Mouse (Mus musculus): ENCODE measurements around the gene Calhm4.
"Not testable (repeated sequence)": the region's sequence is repeated elsewhere in the genome, so short reads cannot be mapped to it uniquely, and the experiment has no call there.

Gene Calhm4

DNA sequence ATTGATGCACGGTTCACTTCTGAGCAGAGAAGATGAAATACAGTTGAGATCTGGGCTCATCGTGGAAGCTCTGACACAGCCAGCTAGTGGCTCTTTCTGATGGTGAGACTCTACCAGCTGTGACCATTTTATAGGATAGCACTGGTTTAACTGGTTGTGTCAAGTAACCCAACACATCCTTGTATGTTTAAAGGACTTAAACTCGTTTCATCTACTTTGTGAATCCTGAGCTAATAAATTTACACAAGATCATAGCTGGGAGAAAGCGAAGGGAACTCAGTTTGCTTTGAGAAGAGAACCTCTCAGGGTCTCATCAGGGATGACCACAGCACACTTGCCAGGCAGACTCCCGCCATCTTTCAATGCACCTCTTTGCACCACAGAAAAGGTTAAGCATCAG lies at the start of gene Calhm4:
Calhm4 (minus strand) TSS at position 101 of the 400 bp plus-strand sequence.
- no peak for DNase-seq (ENCODE audit: low spot score in 2 of 2)

DNA sequence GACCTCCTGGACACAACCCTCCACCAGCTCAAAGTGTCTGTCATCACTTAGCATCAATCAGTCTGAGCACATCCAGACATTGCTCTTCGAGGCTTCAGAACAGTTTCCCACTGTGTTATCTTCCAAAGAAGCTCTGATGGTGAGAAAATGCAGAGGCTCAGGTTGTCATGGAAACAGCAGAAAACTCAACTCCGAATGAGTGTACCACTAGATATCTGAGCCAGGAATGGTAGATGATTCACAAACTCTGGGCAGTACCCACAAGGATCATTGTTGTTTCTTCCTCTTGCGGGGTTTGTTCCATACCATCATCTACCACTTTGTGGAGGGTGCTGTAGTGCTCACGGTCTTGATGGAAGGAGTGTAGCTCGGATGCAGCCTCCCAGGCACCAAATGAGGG lies 47.8 kb upstream of the Calhm4 start:
- peak; percentile 68 to 69 for DNase-seq (ENCODE audit: low spot score in 2 of 2)

DNA sequence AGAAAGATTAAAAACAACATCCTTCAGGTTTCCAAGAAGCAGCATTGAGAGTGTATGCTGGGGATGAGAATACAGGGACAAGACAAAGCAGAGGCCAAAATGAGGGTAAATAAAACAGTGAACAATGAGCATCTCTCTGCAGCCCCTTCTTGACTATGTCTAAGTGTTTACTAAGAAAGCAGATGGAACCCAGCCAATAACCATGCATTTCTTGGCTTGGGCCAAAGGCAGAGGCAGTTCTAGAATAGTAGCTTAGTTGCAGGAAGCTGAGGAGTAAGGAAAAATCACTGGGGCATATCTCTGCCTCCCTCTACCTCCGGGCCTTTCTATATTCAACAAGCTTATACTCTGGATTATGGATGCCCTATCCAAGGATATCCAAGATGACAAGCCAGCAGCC lies 46.4 kb upstream of the Calhm4 start:
- no peak for DNase-seq (ENCODE audit: low spot score in 2 of 2)

DNA sequence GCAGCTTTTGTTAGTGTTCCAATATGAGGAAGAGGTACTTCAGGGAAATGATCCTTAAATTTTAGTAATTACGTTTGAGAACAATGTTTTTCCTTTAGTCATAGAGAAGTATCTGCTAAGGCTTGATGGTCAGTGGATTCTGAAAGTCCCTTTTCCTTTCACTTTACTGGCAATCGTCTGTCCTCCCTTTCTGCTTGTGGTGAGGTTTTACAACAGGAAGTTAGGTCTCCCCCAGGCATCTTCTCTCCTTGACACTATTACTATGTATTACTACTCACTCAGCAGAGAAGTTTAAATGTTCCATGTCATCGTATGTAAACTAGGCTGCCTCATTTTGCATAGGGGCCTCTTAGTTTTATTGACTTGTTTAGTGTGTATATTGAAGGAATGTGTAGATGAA lies 45.4 kb upstream of the Calhm4 start:
- DNase-seq (ENCODE audit: low spot score in 2 of 2): no peak

DNA sequence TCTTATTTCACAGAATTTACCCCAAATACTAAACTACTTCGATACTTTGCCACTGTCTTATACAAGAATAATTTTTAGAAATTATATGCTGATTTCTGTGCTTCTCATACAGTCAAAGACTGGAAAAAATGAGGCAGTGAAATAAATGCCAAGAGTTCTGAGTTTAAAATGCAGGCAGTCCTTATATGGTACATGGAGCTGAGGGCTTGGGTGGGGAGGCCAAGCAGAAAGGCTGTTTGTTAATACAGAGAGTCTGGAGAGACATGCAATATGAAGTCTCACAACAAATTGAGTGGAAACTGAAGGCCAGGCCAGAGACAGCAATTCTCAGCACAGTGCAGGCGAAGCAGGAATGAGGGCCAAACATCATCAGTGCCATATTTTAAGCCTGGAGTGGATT lies 44.4 kb upstream of the Calhm4 start:
- DNase-seq (ENCODE audit: low spot score in 2 of 2): no peak

DNA sequence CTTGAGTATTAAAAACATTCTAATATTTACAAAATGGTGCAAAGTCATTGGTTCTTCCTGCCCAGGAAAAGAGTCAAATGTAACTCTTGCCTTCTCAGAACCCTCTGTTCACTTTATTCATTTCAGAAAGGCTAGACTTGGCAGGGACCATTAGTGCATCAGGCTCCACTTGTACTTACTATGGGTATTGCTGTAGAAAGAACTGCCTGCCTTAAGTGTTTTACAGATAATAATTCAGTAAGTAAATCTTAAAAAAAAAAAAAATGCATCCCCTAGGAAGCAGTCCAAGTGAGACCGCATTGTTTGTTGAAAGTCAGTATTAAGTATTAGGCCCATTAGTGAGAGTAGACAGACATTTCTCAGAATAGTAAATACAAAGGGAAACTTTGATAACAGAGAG lies 42.4 kb upstream of the Calhm4 start:
- no peak for DNase-seq (ENCODE audit: low spot score in 2 of 2)

DNA sequence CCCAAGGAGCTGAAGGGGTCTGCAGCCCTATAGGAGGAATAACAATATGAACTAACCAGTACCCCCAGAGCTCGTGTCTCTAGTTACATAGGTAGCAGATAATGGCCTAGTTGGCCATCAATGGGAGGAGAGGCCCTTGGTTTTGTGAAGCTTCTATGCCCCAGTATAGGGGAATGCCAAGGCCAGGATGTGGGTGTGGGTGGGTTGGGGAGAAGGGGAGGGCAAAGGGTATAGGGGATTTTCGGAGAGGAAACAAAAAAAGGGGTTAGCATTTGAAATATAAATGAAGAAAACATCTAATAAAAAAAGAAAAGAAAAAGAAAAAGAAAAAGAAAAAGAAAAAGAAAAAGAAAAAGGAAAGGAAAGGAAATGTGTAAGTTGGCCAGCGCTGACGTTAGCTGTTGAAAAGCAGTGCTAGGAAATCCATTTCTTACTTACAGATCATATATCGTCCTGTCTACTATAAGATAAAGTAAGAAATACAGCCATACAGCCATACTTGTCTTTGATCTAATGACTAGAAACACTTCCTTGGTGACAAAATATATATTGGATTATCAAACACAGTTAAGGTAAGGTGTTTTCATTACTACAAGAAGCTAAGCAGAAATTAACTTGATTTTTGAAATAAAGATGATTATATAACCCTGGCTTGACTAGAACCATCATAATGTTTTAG lies 30.6 kb upstream of the Calhm4 start:
- DNase-seq (ENCODE audit: low spot score in 2 of 2): no peak

DNA sequence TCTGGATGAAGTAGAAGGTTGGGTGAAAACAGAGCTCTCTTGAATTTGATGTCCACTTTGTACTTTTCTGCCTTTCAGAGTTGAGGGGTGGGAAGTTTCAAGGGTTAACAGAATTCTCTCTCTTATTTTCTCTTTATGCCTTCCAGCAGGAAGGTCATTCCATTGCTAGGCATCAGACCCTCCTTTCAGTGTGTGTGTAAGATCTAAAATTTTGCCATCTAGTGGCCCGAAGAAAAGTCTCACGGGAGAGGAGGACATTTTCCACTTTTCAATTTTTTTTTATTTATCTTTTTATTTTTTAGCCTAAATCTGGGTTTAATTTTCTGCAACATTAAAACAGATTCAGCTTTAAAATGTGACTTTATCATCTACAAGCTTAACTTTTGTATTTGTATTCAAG lies 27.5 kb upstream of the Calhm4 start:
- DNase-seq (ENCODE audit: low spot score in 2 of 2): no peak

DNA sequence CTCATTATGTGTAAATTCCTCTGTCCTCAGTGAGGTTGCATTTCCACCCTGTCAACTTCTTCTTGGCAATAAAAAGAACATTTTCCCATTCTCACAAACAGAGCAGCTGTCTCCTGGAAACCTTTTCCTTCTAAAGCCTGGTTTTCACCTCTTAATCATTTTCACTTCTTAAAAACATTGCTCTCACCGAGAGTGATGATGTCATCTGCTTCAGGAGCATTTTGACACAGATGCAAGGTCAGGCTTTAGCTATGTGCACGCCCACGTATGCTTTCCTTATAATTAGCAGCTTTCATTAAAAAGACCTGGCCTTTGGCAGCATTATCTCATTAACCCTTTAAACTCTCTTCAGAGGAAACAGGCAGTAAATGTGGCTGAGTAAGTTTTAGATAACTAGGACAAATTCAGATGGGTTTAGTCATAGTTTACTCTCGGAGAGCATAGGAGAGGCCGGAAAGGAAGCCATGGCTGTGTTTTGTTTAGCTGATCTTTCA lies 26.9 kb upstream of the Calhm4 start:
- DNase-seq (ENCODE audit: low spot score in 2 of 2): no peak

DNA sequence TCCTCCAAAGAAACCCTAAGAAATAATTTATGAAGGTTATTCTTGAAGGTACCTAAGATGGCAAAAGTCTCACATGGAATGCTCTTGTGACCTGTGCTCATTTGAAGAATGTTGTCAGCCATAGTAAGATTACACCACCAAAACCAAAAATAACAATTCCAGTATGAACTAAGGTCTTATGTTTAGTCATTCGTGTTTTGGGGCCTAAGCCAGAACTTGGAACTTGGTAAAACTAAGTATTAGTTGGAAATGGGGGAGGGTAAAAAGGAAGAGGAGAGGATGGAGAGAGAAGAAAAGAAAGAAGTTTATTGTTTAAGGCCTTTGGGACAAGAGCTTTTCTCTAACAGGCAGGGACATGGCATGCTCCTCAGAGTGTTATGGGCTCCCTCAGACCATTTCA lies 25.5 kb upstream of the Calhm4 start:
- DNase-seq (ENCODE audit: low spot score in 2 of 2): no peak

DNA sequence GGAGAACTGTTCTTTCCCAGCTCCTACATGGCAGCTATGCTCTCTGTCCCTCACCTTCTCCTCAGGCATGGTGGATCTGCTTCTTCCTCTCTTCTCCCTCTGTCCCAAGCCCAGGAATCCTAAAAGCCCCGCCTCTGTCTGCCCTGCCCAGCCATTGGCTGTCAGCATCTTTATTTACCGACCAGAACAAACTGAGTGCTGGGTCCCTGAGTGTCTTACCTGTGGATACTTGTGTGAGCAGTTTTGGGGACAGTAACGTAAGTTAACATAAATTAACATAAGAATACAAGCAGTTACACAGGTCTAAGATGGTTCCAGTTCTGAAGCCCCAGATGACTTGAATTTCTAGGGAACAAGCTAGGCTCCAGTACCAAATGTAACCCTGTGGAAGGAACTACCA lies 22.5 kb upstream of the Calhm4 start:
- no peak for DNase-seq (ENCODE audit: low spot score in 2 of 2)

DNA sequence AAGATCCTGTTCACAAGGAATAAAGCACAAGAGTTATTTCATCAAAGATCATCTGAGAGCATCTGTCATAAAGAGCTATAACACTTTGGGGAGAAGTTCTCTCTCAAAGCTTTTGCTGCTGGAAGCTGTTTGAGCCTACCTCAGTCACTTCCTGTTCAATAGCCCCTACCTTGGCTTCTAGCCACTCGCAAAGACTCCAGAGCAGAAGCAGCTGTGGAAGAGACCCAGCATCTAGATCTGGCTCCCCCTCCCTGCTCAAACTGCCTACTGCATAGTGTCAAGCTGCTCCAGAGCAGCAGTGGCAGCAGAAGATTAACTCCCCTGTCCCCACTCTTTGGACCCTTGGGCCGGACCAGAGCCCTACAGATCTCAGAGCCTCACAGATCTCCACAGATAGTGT lies 9.9 kb upstream of the Calhm4 start:
- DNase-seq (ENCODE audit: low spot score in 2 of 2): no peak

DNA sequence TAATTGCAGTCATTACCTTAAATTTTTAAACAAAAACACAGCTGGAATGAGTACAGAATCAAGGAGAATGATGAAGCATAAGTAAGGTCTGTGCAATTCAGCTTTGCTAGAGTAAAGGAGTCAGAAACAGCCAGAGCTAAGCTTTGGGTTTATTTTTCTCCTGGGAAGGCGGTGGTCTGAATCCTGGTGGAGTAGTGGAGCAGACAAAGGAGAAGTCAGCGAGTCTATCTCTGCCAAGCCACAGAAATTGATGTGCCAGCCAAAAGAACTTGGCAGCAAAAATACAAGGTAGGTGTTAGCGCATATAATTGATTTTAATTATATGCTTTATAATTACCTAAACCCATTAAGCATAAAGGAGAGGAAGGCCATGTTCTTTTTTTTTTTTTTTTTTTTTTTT lies 6.7 kb downstream of the Calhm4 start, which contains the start of gene Trappc3l:
Trappc3l (plus strand) TSS at position 197 of the 400 bp plus-strand sequence.
- no peak for DNase-seq (ENCODE audit: low spot score in 2 of 2)

DNA sequence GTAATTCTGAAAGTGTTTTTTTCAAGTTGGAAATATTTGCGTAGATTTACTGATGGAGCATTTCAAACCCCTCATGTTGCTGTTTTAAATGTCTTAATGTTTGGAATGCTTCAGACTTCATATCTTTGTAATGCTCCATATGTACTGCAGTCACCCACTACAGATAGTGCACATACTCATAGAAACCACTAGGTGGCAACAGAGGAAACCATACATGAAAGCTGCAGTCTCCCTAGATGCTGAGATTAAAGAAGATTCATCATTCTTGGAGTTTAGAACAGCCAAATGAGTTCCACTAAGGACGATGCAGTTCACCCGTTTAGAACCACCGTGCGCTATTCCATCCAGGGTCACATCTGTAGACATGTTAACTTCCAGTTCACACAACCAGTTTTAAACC lies 7.5 kb downstream of the Calhm4 start:
- DNase-seq (ENCODE audit: low spot score in 2 of 2): peak in 1 of 2 experiments; percentile 18

DNA sequence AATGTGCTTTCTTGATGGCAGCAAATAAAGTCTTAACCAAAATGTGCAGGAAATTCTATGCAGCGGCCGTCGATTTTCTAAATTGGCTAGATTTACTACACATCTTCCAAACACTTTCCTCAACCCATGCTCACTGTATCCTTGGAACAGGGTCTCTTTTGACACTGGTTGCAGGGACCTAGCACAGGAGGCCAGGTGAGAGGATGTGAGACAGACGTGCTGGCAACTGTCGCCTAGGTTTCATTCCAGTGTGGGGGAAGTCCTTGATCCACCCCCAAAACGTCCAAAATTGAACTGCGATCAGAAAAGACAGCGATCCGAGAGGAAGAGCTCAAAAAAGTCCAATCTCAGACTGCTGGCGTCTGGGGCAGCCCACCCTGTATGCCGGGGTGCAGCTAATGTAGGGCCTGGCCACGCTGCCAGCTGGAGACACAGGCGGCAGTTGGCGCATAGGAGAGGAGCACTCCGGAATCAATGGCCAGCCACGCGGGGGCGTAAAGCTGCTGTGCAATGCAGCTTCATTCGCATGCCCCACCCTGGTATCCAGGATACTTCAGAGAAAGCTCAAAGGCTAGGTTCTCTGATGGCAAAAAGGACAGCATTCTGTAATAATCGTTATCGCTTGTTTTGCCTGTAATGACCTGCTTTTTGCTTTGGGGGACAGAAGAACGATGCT lies 10.3 kb downstream of the Calhm4 start:
- peak; percentile 16 to 78 for DNase-seq (ENCODE audit: low spot score in 2 of 2)

DNA sequence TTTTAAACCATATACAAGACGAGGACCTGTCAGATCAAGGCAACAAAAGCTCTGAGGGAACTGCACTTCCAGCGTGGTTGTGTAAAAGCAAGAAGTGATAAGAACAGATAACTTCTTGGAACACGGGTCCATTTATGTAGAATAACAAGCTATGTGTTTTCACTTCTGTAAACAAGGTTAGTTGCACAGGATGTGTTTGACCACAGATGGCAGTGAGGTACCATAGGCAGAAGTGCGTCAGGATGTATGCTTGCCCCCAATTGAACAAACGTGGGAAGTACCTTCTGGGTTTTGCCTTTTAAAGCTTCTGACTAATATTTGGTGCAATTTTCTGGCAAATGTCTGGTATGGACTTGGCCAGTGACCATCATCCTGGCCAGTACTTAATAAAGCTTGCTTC lies 13.8 kb downstream of the Calhm4 start:
- DNase-seq (ENCODE audit: low spot score in 2 of 2): no peak

DNA sequence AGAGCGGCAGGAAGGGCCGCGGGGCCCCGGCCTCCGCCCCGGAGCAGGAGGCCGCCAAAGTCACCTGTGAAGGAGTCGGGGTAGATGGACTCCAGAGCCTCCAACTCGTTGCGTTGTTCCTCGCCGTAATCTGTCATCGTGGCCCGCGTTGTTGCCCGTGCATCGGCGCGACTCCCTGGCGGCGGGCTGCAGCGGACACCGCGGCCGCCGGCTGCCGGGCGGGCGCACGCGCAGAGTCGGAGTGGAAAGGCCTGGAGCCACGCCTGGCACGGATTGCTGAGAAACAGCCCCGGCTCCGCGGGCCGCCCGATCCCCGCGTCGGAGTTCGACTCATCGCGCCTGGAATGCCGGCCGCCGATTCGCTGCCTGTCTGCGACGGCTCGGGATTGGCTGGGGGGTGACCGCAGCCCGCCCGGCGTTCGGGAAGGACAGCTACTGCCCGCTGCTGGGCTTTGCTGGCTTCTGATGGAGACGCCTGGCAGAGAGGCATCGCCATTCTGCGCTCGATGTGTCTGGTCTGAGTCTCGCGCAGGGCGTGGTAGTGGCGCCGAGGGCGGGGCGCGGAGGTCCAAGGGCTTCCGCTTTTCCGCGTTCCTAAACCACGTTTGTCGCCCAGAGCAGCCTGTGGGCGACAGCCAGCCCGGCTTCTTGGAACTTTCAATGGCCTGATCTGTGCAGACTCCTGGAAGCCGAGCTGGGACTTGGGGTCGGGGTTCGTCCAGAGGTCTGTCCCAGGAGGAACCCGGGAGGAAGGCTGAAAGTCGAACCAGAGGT lies 24.6 kb downstream of the Calhm4 start, which contains the start of gene Rwdd1:
Rwdd1 (minus strand) TSS at position 323 of the 774 bp plus-strand sequence.
- peak; percentile 94 to 98 for DNase-seq (ENCODE audit: low spot score in 2 of 2)

DNA sequence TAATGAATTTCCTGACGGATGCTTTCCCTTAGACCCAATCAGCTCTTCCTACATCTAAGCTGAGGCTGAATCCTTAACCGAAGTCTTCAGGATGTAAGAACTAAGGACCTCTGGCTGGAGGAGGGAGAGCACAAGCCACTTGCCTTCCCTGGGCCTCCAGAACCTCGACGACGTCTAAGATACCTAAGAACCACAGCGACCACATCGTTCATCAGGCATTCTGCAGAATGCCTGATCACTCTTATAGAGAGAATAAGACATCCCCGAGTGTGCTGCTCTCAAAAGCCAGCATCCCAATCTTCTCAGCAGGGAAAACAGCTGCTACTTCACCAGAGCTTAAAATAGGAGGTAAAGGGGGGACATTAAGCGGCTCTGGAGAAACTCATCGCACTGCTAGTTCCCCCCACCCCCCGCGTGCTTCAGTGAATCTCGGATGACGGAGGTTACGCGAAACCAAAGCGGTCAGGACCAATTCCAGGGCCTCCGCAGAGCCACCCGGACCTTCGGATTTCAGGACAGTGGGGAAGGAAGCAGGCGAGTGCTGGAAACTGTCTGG lies 25.3 kb downstream of the Calhm4 start:
- peak in 1 of 2 experiments; percentile 12 for DNase-seq (ENCODE audit: low spot score in 2 of 2)

DNA sequence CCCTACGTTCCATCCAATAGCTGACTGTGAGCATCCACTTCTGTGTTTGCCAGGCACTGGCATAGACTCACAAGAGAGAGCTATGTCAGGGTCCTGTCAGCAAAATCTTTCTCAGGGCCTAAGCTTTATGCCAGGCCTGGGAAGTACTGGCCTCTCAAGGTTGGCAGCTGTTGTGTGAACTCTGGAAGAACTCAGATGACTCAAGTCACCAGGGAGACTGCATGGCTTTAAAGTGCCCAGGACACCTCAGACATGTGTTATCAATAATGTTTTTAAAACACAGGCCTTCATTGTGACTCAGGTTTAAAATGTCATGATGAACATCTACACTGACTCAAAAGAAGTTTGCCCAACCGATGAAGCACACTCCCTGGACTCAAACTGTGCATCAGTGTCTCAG lies 30.9 kb downstream of the Calhm4 start:
- no peak for DNase-seq (ENCODE audit: low spot score in 2 of 2)

DNA sequence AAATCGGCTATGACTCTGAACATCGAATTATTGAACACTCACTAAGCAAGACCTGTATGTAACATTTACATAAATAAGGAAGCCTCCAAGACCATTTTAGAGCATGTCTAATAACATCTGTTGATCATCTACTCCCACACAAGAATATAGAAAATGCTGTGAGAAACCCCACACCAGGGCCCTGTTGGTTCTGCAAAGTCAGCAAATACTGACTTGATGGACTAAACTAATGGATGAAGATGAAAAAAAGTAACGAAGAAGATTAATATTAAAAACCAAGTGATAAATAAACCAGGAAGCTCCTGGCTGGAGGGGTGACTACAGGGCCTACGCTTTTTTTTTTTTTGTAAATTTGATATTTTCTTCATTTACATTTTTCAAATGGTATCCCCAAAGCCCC lies 31.5 kb downstream of the Calhm4 start:
- no peak for DNase-seq (ENCODE audit: low spot score in 2 of 2)

DNA sequence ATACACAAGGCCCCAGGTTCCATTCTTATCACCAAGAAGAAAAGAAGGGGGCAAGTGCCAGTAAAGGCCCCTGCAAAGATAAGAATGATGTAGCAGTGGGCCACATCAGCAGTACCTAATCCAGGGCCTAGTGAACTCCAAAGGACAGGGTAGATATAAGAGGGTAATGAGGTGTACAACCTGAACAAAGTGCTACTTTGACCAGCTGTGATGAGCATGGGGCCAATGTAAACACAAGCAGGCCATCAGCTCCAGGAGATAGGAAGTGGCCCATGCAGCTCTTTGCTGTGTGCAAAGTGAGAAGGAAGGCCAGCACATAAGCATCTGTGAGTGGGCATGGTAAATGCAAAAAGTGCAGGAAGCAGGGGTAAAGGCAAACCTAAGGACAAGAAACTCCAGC lies 45.7 kb downstream of the Calhm4 start:
- DNase-seq (ENCODE audit: low spot score in 2 of 2): no peak

DNA sequence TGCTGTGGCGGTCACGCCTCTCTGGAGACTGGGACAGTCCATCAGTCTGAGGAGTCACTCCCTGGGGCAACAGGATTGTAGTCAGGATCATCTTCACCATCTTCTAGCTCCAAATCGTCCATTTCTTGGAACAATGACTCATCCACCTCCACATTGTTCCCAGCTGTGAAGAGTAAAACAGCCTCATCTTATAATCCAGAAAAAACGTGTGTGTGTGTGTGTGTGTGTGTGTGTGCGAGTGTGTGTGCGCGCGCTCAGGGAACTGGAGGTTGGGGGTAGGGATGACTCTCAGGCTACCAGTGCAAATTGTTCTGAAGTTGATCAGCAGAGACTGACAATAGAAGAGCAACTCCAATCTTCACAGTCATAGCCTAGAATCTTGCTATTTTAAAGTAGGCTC lies 47.4 kb downstream of the Calhm4 start:
- DNase-seq (ENCODE audit: low spot score in 2 of 2): not testable (repeated sequence)
